10 mouse cellular contexts compared by ENCODE assay signal in the genomic region with DNA sequence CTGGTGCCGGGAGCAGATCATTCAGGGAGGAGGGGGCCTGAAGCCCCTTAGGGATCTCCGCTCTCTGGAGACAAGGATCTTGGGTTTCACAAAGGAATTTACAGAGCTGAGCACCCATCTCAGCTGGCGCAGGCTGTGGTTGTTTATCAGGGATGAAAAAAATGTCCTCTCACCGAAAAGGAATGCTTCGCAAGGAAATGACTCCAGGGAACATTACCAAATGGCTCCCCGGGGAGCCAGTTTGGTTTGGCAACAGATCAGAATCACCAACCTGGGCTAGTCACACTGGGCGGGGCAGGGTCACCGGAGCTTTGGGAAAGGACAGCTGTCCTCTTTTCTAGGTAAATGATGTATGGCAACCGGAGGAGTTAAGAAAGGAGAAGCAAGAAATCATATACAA. TPM values are rescaled to one million over a fixed set of nuclear protein-coding genes. Genes with fewer than 3 reads are reported as not detected.
A peak's percentile ranks its signal among the peaks of the same experiment; 100 is the strongest.
DNase-seq lines count a peak whose midpoint lies in the region; ATAC-seq and TF ChIP-seq lines count a peak whose summit lies in the region.
"Had no signal": no experiment of that assay in that cellular context is flagged by ENCODE, and none has a peak within 500 bp of the region (broad histone marks: within the 10 kb centered on the region; RNA-seq: fewer than 3 reads in every experiment).

No protein-coding gene starts in this region.

- 4% methylated on average over 9 of the region's 9 CpGs for WGBS in heart, embryonic 11.5 days (ENCODE audit: insufficient replicate concordance)
- 23% methylated on average over 9 of the region's 9 CpGs for WGBS in limb, embryonic 14.5 days
- 12% methylated on average over 9 of the region's 9 CpGs for WGBS in stomach, postnatal 0 days

- no peaks in the 10 kb centered on the region for H3K36me3 ChIP-seq in megakaryocyte, embryonic 14.5 days (replicated peaks; ENCODE audit: low read length)
- no peaks in the 10 kb centered on the region for H3K36me3 ChIP-seq in heart, embryonic 11.5 days (ENCODE audit: control insufficient read depth, insufficient read depth, low read length)
- H3K36me3 ChIP-seq in limb, embryonic 14.5 days (ENCODE audit: control insufficient read depth, insufficient read depth, low read length), result no peaks in the 10 kb centered on the region
- H3K36me3 ChIP-seq in stomach, postnatal 0 days (ENCODE audit: control insufficient read depth, insufficient read depth, low read length), result no peaks in the 10 kb centered on the region
- H3K36me3 ChIP-seq: embryonic facial prominence, embryonic 15.5 days; hindbrain, embryonic 12.5 days had no signal

- TF ChIP-seq POLR2A in limb, embryonic 14.5 days (IDR thresholded peaks at IDR 0.05; ENCODE audit: borderline replicate concordance, extremely low read depth, insufficient read depth, insufficient read length), result no peak

- no peak for TF ChIP-seq EP300 in stomach, postnatal 0 days (optimal IDR thresholded peaks at IDR 0.05)

- DNase-seq in limb, embryonic 14.5 days (ENCODE audit: low spot score), result no peak
- DNase-seq in stomach, postnatal 0 days (ENCODE audit: low spot score), result peak; percentile 17
- no peak for DNase-seq in right cerebral cortex, postnatal 25 days
- no peak for DNase-seq in left cerebral cortex, adult 18-20 months (ENCODE audit: low spot score in 2 of 2)
- no peak for DNase-seq in MN1 (ENCODE audit: low spot score)

- H3K27ac ChIP-seq in heart, embryonic 11.5 days (ENCODE audit: low read depth, low read length), result peak overlapping the region; percentile 96
- no peak overlapping the region for H3K27ac ChIP-seq in limb, embryonic 14.5 days (replicated peaks; ENCODE audit: low read depth, low read length)
- peak overlapping the region; percentile 9; the same call in 1 of the 2 replicates for H3K27ac ChIP-seq in stomach, postnatal 0 days (replicated peaks)
- H3K27ac ChIP-seq: embryonic facial prominence, embryonic 15.5 days; hindbrain, embryonic 12.5 days had no signal

- peak overlapping the region; percentile 71 for H3K9ac ChIP-seq in heart, embryonic 11.5 days (ENCODE audit: low read depth, low read length)
- H3K9ac ChIP-seq in limb, embryonic 14.5 days (ENCODE audit: low read depth, low read length, severe bottlenecking), result no peak overlapping the region
- 0 out of 2 replicates have a peak overlapping the region, but pooled peaks have one; percentile 0 for H3K9ac ChIP-seq in stomach, postnatal 0 days (ENCODE audit: low read length)
- H3K9ac ChIP-seq: embryonic facial prominence, embryonic 15.5 days; hindbrain, embryonic 12.5 days had no signal

- H3K4me2 ChIP-seq in heart, embryonic 11.5 days, result peak overlapping the region; percentile 66
- H3K4me2 ChIP-seq in limb, embryonic 14.5 days (replicated peaks; ENCODE audit: low read depth, low read length, severe bottlenecking), result 0 out of 2 replicates have a peak overlapping the region, but pooled peaks have one; percentile 10
- H3K4me2 ChIP-seq in stomach, postnatal 0 days (replicated peaks; ENCODE audit: low read depth), result peak overlapping the region; percentile 34
- H3K4me2 ChIP-seq: embryonic facial prominence, embryonic 15.5 days; hindbrain, embryonic 12.5 days had no signal

- no peak for TF ChIP-seq CTCF in stomach, postnatal 0 days (IDR thresholded peaks at IDR 0.05; ENCODE audit: low read depth)

- peaks cover 7% of the 10 kb centered on the region for H3K9me3 ChIP-seq in megakaryocyte, embryonic 14.5 days
- no peaks in the 10 kb centered on the region for H3K9me3 ChIP-seq in heart, embryonic 11.5 days (replicated peaks; ENCODE audit: control insufficient read depth, low read length)
- no peaks in the 10 kb centered on the region for H3K9me3 ChIP-seq in limb, embryonic 14.5 days (ENCODE audit: control insufficient read depth, low read length)
- no peaks in the 10 kb centered on the region for H3K9me3 ChIP-seq in stomach, postnatal 0 days (ENCODE audit: control insufficient read depth, low read length)
- H3K9me3 ChIP-seq: embryonic facial prominence, embryonic 15.5 days; hindbrain, embryonic 12.5 days had no signal

- no peaks in the 10 kb centered on the region for H3K27me3 ChIP-seq in megakaryocyte, embryonic 14.5 days (replicated peaks)
- no peaks in the 10 kb centered on the region for H3K27me3 ChIP-seq in heart, embryonic 11.5 days (ENCODE audit: control insufficient read depth, insufficient read depth, low read length)
- H3K27me3 ChIP-seq in limb, embryonic 14.5 days (ENCODE audit: control insufficient read depth, insufficient read depth, low read length), result no peaks in the 10 kb centered on the region
- no peaks in the 10 kb centered on the region for H3K27me3 ChIP-seq in stomach, postnatal 0 days (ENCODE audit: control insufficient read depth, insufficient read depth, low read length)
- H3K27me3 ChIP-seq: embryonic facial prominence, embryonic 15.5 days; hindbrain, embryonic 12.5 days had no signal

- ATAC-seq in megakaryocyte, adult 5-6 weeks (ENCODE audit: poor library complexity, severe bottlenecking), result no peak
- ATAC-seq in heart, embryonic 11.5 days (replicated peaks; ENCODE audit: insufficient number of reproducible peaks, low FRiP score, low TSS enrichment), result no peak
- ATAC-seq in limb, embryonic 14.5 days (ENCODE audit: low FRiP score, low read depth), result no peak
- no peak for ATAC-seq in stomach, postnatal 0 days (ENCODE audit: low FRiP score, low TSS enrichment)

- H3K4me1 ChIP-seq in megakaryocyte, embryonic 14.5 days, result peaks cover 37% of the 10 kb centered on the region
- peaks cover 12% of the 10 kb centered on the region; the same call in 1 of the 2 replicates for H3K4me1 ChIP-seq in heart, embryonic 11.5 days (ENCODE audit: control insufficient read depth, insufficient read depth, low read length)
- 0 out of 2 replicates have a peak, but pooled peaks cover 5% of the 10 kb centered on the region for H3K4me1 ChIP-seq in limb, embryonic 14.5 days (ENCODE audit: control insufficient read depth, insufficient read depth, low read length)
- no peaks in the 10 kb centered on the region for H3K4me1 ChIP-seq in stomach, postnatal 0 days (replicated peaks; ENCODE audit: control insufficient read depth, insufficient read depth)
- H3K4me1 ChIP-seq: hindbrain, embryonic 12.5 days had no signal

- H3K4me3 ChIP-seq in megakaryocyte, embryonic 14.5 days (replicated peaks), result peak overlapping the region; percentile 86
- H3K4me3 ChIP-seq in heart, embryonic 11.5 days (ENCODE audit: low read depth, low read length), result peak overlapping the region; percentile 18
- no peak overlapping the region for H3K4me3 ChIP-seq in limb, embryonic 14.5 days (replicated peaks; ENCODE audit: low read length)
- H3K4me3 ChIP-seq in stomach, postnatal 0 days (ENCODE audit: low read depth, low read length), result no peak overlapping the region
- H3K4me3 ChIP-seq: embryonic facial prominence, embryonic 15.5 days; hindbrain, embryonic 12.5 days had no signal

RNA-seq across cellular contexts. Expression of a gene that starts 9.3 kb away (rescaled TPM):
- polyA plus RNA-seq in megakaryocyte, embryonic 14.5 days (2012; ENCODE audit: insufficient read depth, low replicate concordance), result not detected in 2 replicates
- total RNA-seq in megakaryocyte, adult 5-6 weeks (2015), result not detected in 2 replicates
- total RNA-seq in megakaryocyte, adult 5-6 weeks (2017), result not detected in 2 replicates
- 450 and 606 TPM in 2 replicates for polyA plus RNA-seq in heart, embryonic 11.5 days (2014; fragmentation: Nextera tagmentation; extraction: Ambion mirVana)
- 4.4 and 5.2 TPM in 2 replicates for polyA plus RNA-seq in limb, embryonic 14.5 days (2012; rRNA removed)
- polyA plus RNA-seq in limb, embryonic 14.5 days (2014; fragmentation: Nextera tagmentation; extraction: Ambion mirVana), result 2.7 and 3.3 TPM in 2 replicates
- 0.21 and 0.22 TPM in 2 replicates for polyA plus RNA-seq in stomach, postnatal 0 days (2015; fragmentation: Nextera tagmentation; extraction: Ambion mirVana)
- total RNA-seq in left cerebral cortex, adult 18-20 months (2021), result not detected

RNA-seq across cellular contexts. Expression of a gene that starts 45.7 kb away (rescaled TPM):
- 5.5 TPM in 1 of 2 replicates, not detected in the other for polyA plus RNA-seq in megakaryocyte, embryonic 14.5 days (2012; ENCODE audit: insufficient read depth, low replicate concordance)
- total RNA-seq in megakaryocyte, adult 5-6 weeks (2015), result 35.7 and 47.3 TPM in 2 replicates
- total RNA-seq in megakaryocyte, adult 5-6 weeks (2017), result 36.1 and 39.2 TPM in 2 replicates
- polyA plus RNA-seq in heart, embryonic 11.5 days (2014; fragmentation: Nextera tagmentation; extraction: Ambion mirVana), result 53.3 and 55.6 TPM in 2 replicates
- 19.0 and 27.5 TPM in 2 replicates for polyA plus RNA-seq in limb, embryonic 14.5 days (2012; rRNA removed)
- 54.5 and 67.5 TPM in 2 replicates for polyA plus RNA-seq in limb, embryonic 14.5 days (2014; fragmentation: Nextera tagmentation; extraction: Ambion mirVana)
- 34.4 and 36.6 TPM in 2 replicates for polyA plus RNA-seq in stomach, postnatal 0 days (2015; fragmentation: Nextera tagmentation; extraction: Ambion mirVana)
- total RNA-seq in left cerebral cortex, adult 18-20 months (2021), result 10 to 100 TPM; 18.2 to 19.3 TPM

Comparison
In these comparisons a context has a peak if more than half of its experiments do, and no peak if none do; other contexts are left out.
1. H3K4me3 ChIP-seq: peak in megakaryocyte, embryonic 14.5 days (single experiment) and heart, embryonic 11.5 days (single experiment); none in limb, embryonic 14.5 days (single experiment) and stomach, postnatal 0 days (single experiment).
2. H3K4me2 ChIP-seq: peak in every context shown above with its lines; median percentile 66 in heart, embryonic 11.5 days; 34 in stomach, postnatal 0 days; 10 in limb, embryonic 14.5 days.
3. RNA of a gene that starts 9.3 kb away (polyA plus RNA-seq): 450 to 606 TPM in heart, embryonic 11.5 days; 2.7 to 5.2 TPM in limb, embryonic 14.5 days, 0.21 to 0.22 TPM in stomach, postnatal 0 days and not detected in megakaryocyte, embryonic 14.5 days; every median in the first group is over 10 times any median in the second.